Mouse (Mus musculus) embryonic facial prominence, embryonic 11.5 days (tissue): ENCODE results near the gene Synj2. TPM values are rescaled to one million over a fixed set of nuclear protein-coding genes. Genes with fewer than 3 reads are reported as not detected.

Source experiments
- ATAC-seq: fragments of 200-750 bp; cut with Nextera tagmentation; replicated peaks from 2 replicates; pipeline ENCODE4 v1.8.0; 2017; ENCODE audit warnings: low read depth; ENCODE audit not compliant: insufficient number of reproducible peaks, low FRiP score, low TSS enrichment
- DNase-seq: peaks from one replicate; pipeline ENCODE4 v3.0.0-alpha.2; 2015; ENCODE audit warnings: low spot score
- H3K27ac ChIP-seq: fragments of 300-500 bp; sonication (generic); replicated peaks from 2 replicates; pipeline ENCODE4 v1.5.1; 2014; ENCODE audit warnings: mild to moderate bottlenecking, low read depth, low read length, control low read depth
- H3K27me3 ChIP-seq: fragments of 300-500 bp; sonication (generic); 2 replicates; pipeline ENCODE4 v1.6.1; 2014; ENCODE audit warnings: mild to moderate bottlenecking, low read length, moderate library complexity, mixed read lengths; ENCODE audit not compliant: control insufficient read depth, insufficient read depth
- H3K36me3 ChIP-seq: fragments of 300-500 bp; sonication (generic); replicated peaks from 2 replicates; pipeline ENCODE4 v1.6.1; 2014; ENCODE audit warnings: low read depth, mild to moderate bottlenecking, low read length, moderate library complexity, mixed read lengths; ENCODE audit not compliant: control insufficient read depth, insufficient read depth
- H3K4me1 ChIP-seq: fragments of 300-500 bp; sonication (generic); 2 replicates; pipeline ENCODE4 v1.6.1; 2014; ENCODE audit warnings: low read length, mixed read lengths; ENCODE audit not compliant: control insufficient read depth, insufficient read depth
- H3K4me2 ChIP-seq: fragments of 300-500 bp; sonication (generic); 2 replicates; pipeline ENCODE4 v1.6.1; 2014; ENCODE audit warnings: low read depth, mild to moderate bottlenecking, control low read depth, low read length, moderate library complexity
- H3K4me3 ChIP-seq: fragments of 300-500 bp; sonication (generic); 2 replicates; pipeline ENCODE4 v1.5.1; 2014; ENCODE audit warnings: low read depth, low read length, control low read depth
- H3K9ac ChIP-seq: fragments of 300-500 bp; sonication (generic); replicated peaks from 2 replicates; pipeline ENCODE4 v1.6.1; 2014; ENCODE audit warnings: mild to moderate bottlenecking, control low read depth, low read length
- H3K9me3 ChIP-seq: fragments of 300-500 bp; sonication (generic); replicated peaks from 2 replicates; pipeline ENCODE4 v1.6.1; 2016; ENCODE audit warnings: mild to moderate bottlenecking, low read length, inconsistent platforms, mixed read lengths; ENCODE audit not compliant: control insufficient read depth
- WGBS: fragments of 180-500 bp; shearing (Covaris S2); extraction: QIAGEN DNeasy Blood & Tissue Kit; methylation state at CpG from one replicate; pipeline ENCODE4 v1.1.7; 2014; 5-methylcytosine and 5-hydroxymethylcytosine counted together
- polyA plus RNA-seq: library from polyadenylated mRNA; unstranded; fragments of >200 nt; fragmentation: Nextera tagmentation; extraction: Ambion mirVana; gene quantifications from 2 replicates; pipeline ENCODE4 v1.2.1, GENCODE M21; 2014

Gene Synj2
- polyA plus RNA-seq, 1 experiment from 2014 or later = 2.0 TPM

DNA sequence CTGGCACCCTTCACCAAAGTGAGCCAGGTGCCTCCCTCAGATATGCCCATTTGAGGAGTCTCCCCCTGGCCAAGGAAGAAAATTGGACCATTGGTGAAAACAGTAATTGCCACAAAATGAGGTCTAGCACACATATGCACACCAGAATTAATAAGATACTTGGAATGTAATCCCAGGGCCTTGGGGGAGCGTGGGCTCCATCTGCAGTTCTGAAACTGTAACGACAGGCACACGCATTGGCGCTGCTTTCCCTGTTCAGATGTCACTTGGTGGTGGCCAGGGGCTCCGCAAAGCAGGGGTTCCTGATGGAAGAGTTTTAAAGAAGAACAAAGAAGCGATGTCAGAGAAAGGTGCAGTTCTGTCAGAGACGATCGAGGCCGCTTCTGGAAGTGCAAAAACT lies 17.8 kb upstream of the Synj2 start:
- peak; percentile 49 for DNase-seq
- no peak for ATAC-seq
- Histone ChIP-seq H3K4me1 (no peaks in the 10 kb centered on the region), H3K36me3 (peaks cover 4% of the 10 kb centered on the region), H3K4me3 (no peak overlapping the region), H3K9me3 (no peaks in the 10 kb centered on the region), H3K4me2 (no peak overlapping the region), H3K27me3 (no peaks in the 10 kb centered on the region), H3K27ac (no peak overlapping the region), H3K9ac (no peak overlapping the region)
- 72% methylated on average over 9 of the region's 9 CpGs for WGBS

DNA sequence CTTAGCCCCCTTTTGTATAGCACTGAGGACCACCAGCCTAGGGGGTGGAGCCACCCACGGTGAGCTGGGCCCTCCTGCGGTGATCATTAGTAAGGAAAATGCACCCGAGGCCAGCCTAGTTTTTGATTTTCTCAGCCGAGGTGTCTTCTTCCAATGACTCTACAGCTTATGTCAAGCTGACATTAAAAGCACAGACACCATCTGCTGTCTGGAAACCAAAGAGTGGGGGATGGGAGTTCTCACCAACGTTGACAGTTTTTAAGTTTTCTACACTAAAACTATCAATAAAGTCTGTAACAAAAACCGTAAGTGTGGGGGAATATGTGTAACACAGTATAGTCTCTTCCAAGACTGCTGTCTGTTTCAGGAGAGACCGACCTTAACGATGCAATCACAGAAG lies 16.8 kb upstream of the Synj2 start:
- Histone ChIP-seq H3K4me2 (no peak overlapping the region), H3K9me3 (no peaks in the 10 kb centered on the region), H3K9ac (no peak overlapping the region), H3K27me3 (no peaks in the 10 kb centered on the region), H3K36me3 (peaks cover 4% of the 10 kb centered on the region), H3K4me3 (no peak overlapping the region), H3K27ac (no peak overlapping the region), H3K4me1 (no peaks in the 10 kb centered on the region)
- no peak for ATAC-seq
- WGBS = 71% methylated on average over 8 of the region's 8 CpGs
- no peak for DNase-seq

DNA sequence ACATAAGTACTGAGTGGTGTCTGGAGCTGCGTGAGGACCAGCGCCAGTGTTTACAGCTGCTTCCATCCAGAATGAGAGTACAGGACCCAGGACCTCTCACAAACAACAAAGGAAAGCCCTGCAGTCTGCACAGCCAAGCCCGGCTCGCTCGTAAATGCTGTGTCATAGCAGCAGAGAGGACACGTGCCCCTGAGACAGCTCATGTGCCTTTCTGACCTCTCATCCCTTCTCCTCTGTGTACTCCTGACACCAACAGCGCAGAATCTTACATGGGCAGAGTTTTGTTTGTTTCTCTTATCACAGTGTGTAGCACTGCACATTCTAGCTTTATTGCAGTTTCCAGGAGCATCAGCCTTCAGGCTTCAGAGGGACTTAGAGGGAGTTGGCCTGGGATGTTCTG lies 14.4 kb upstream of the Synj2 start:
- no peak for DNase-seq
- Histone ChIP-seq H3K9ac (no peak overlapping the region), H3K4me2 (no peak overlapping the region), H3K4me3 (no peak overlapping the region), H3K27ac (no peak overlapping the region), H3K36me3 (peaks cover 4% of the 10 kb centered on the region), H3K4me1 (no peaks in the 10 kb centered on the region), H3K9me3 (no peaks in the 10 kb centered on the region), H3K27me3 (no peaks in the 10 kb centered on the region)
- ATAC-seq = no peak
- 85% methylated on average over 7 of the region's 7 CpGs for WGBS

DNA sequence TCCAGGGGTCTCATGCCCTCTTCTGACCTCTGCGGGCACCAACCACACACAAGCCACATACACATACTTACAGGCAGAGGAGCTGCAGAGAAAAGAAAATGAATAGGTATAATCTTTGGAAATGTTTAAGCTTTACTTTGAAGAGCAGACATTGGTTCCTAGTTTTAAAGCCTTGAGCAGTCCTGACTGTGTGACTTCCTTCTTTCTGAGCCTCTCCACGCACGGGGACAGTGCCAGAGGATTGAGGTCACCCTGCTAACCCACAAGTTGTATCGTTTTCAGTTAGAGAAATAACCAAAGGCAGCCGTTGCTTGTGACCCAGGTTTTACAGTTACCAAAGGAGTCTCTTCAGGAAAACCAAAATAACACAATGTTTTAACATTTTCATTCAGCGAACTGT lies 12.0 kb upstream of the Synj2 start:
- DNase-seq (no peak), ATAC-seq (no peak)
- no peak overlapping the region for H3K9ac ChIP-seq
- H3K4me3 ChIP-seq = no peak overlapping the region
- WGBS = 75% methylated on average over 6 of the region's 6 CpGs
- no peak overlapping the region for H3K27ac ChIP-seq
- H3K4me2 ChIP-seq = no peak overlapping the region
- H3K9me3 ChIP-seq = no peaks in the 10 kb centered on the region
- H3K4me1 ChIP-seq = no peaks in the 10 kb centered on the region
- H3K27me3 ChIP-seq = no peaks in the 10 kb centered on the region
- H3K36me3 ChIP-seq = peaks cover 4% of the 10 kb centered on the region

DNA sequence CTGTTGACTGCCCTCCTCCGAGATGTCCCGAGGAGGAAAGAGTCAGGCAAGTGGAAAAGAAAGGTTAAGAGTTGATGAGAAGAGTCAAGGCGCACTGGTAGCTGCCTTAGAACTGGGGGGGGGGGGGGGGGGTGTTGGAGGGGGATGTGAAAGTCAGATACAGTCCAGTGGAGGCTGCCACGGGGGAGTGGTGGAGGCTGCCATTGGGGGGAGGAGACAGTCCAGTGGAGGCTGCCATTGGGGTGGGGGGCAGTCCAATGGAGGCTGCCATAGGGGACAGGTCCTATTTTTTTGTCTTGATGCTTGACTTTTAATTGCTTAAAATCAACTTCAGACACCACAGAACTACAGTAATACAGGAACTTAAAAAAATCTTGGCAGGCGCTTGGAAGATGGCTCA lies 8.9 kb upstream of the Synj2 start:
- no peak overlapping the region for H3K4me2 ChIP-seq
- no peak overlapping the region for H3K27ac ChIP-seq
- H3K27me3 ChIP-seq = no peaks in the 10 kb centered on the region
- H3K9ac ChIP-seq = no peak overlapping the region
- ATAC-seq (no peak), DNase-seq (no peak)
- peaks cover 1% of the 10 kb centered on the region for H3K36me3 ChIP-seq
- 86% methylated on average over 5 of the region's 5 CpGs for WGBS
- H3K9me3 ChIP-seq = no peaks in the 10 kb centered on the region
- H3K4me3 ChIP-seq = no peak overlapping the region
- no peaks in the 10 kb centered on the region; the same call in 1 of the 2 replicates for H3K4me1 ChIP-seq

DNA sequence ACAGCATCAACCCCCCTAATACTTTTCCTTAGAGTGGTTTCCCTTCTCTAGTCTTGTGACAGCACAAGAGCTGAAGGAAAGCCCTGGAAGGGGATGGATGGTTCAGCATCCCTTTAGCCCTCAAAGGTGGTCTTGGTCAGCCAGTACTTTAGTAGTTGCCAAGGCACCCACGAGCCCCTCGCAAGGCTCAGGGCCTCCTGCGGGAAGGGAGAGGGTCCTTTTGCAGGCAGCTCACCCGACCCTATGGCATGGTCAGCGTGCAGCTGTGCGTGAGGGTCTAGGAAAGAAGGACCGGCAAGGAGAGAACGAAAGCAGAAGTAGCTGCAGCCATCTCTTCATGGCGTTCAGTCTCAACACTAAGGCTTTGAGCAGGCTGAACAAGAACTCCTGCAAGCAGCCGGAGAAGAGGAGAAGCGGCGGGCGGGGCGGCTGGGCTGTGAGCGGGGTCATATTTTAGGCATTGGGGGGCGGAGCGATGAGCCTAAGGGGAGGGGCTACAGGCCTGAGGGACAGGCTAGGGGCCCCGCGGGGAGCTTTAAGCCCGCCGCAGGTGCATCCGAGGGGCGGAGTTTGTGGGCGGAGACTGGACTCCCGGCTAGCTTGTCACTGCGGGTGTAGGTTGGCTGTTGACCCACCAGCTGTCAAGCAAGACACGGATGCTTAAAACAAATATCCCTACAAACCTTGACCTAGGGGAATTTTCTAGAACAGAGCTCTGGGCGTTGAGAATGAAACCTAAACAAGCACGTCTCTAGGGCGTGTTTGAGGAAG lies 6.3 kb upstream of the Synj2 start:
- Histone ChIP-seq H3K27me3 (no peaks in the 10 kb centered on the region), H3K36me3 (no peaks in the 10 kb centered on the region), H3K9ac (peak overlapping the region; percentile 35), H3K27ac (no peak overlapping the region), H3K4me3 (peak overlapping the region; percentile 12; the same call in 1 of the 2 replicates), H3K9me3 (no peaks in the 10 kb centered on the region), H3K4me2 (peak overlapping the region; percentile 46), H3K4me1 (no peaks in the 10 kb centered on the region; the same call in 1 of the 2 replicates)
- under 1% methylated on average over 30 of the region's 30 CpGs for WGBS
- peak; percentile 60 for ATAC-seq
- DNase-seq = peak; percentile 88

DNA sequence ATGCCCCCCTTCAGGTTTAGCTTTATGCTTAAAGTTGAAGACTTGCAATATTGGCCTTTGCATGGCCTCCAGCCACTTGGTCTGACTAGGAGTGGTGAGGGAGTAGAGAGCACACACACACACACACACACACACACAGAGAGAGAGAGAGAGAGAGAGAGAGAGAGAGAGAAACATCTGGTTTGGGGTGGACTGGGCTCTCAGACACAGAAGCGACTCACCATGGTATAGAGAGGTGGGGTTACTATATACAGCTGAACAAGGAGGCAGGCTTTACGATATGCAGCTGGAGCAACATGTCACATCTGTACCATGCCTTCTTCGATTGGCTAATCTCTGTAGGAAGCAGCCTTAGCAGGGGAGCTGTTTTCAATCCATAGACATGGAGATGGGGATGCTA lies 5.4 kb upstream of the Synj2 start:
- Histone ChIP-seq H3K4me2 (no peak overlapping the region), H3K4me3 (no peak overlapping the region), H3K36me3 (no peaks in the 10 kb centered on the region), H3K27ac (no peak overlapping the region), H3K9me3 (no peaks in the 10 kb centered on the region), H3K9ac (no peak overlapping the region), H3K27me3 (no peaks in the 10 kb centered on the region), H3K4me1 (no peaks in the 10 kb centered on the region; the same call in 1 of the 2 replicates)
- ATAC-seq (no peak; the same call in 1 of the 2 replicates), DNase-seq (no peak)
- 52% methylated on average over 3 of the region's 3 CpGs for WGBS

DNA sequence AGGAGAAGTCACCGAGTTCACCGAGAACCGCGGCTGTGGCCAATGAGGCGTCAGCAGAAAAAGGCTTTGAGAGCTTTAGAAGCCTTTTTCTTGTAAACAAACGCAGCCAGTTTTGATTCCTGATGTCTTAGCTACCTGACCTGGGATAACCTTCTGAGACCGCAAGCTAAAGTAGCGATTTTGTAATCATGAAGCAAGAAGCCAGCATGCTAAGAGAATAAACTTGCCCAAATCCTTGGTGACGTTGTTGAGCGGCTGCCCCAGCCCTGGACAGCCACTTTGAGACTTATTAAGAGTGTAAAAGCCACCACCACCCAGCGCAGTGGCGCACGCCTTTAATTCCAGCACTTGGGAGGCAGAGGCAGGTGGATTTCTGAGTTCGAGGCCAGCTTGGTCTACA lies 4.8 kb upstream of the Synj2 start:
- ATAC-seq = no peak
- no peaks in the 10 kb centered on the region for H3K36me3 ChIP-seq

More for the DNA sequence above, 4.8 kb upstream of the Synj2 start:
- H3K27me3 ChIP-seq = no peaks in the 10 kb centered on the region
- no peak overlapping the region for H3K4me2 ChIP-seq
- no peak for DNase-seq
- H3K4me3 ChIP-seq = no peak overlapping the region
- no peaks in the 10 kb centered on the region; the same call in 1 of the 2 replicates for H3K4me1 ChIP-seq
- 68% methylated on average over 14 of the region's 14 CpGs for WGBS
- no peaks in the 10 kb centered on the region for H3K9me3 ChIP-seq
- no peak overlapping the region for H3K27ac ChIP-seq
- H3K9ac ChIP-seq = no peak overlapping the region
